Mouse (Mus musculus): Measurements from ENCODE around the gene Tubgcp2. TPM values are rescaled to one million over a fixed set of nuclear protein-coding genes. Genes with fewer than 3 reads are reported as not detected.

Gene Tubgcp2
- total RNA-seq, 2 experiments from 2014 or later = 24.4 to 26.0 TPM

GRCm38 (mm10) chr7:139946032-139946431 is 90.4 kb downstream of the Tubgcp2 start:
- DNase-seq = no peak

Small RNA genes within 50 kb of the gene (microRNA-seq; reads per million reads assigned to microRNA genes)
- gene Mir202 (24.1 reads per million, percentile 36 among the genes with 10 or more reads in this experiment), gene Mir7062 (not detected), gene mmu-mir-7686 (not detected)

Other genes starting within 250 kb of the Tubgcp2 start
- gene Adgra1, start 202.5 kb downstream of the Tubgcp2 start, total RNA-seq (2021) = 1 to 10 TPM; 2.2 to 3.9 TPM
- gene Kndc1, start 142.0 kb downstream of the Tubgcp2 start, total RNA-seq (2021) = under 1 TPM; 0.50 to 0.56 TPM
- not detected for gene Utf1, start 92.9 kb downstream of the Tubgcp2 start, total RNA-seq (2021)
- not detected for gene 6430531B16Rik, start 57.9 kb downstream of the Tubgcp2 start, total RNA-seq (2021)
- gene Adam8, start 44.1 kb downstream of the Tubgcp2 start, total RNA-seq (2021) = 1 to 10 TPM in 1 of 2 experiments, under 1 TPM in 1; 0.69 to 4.6 TPM
- gene Zfp511, start 278 bp downstream of the Tubgcp2 start, total RNA-seq (2021) = 10 to 100 TPM; 19.2 to 22.8 TPM
- not detected for gene Msx3, start 12.4 kb upstream of the Tubgcp2 start, total RNA-seq (2021)
- 1 to 10 TPM; 4.6 to 6.1 TPM for gene Caly, start 45.9 kb upstream of the Tubgcp2 start, total RNA-seq (2021)
- not detected for gene Prap1, start 56.7 kb upstream of the Tubgcp2 start, total RNA-seq (2021)
- 10 to 100 TPM; 45.3 to 68.5 TPM for gene Fuom, start 65.8 kb upstream of the Tubgcp2 start, total RNA-seq (2021)
- 10 to 100 TPM; 13.0 to 26.1 TPM for gene Paox, start 79.1 kb upstream of the Tubgcp2 start, total RNA-seq (2021)
- gene Echs1, start 79.8 kb upstream of the Tubgcp2 start, total RNA-seq (2021) = 100 to 1,000 TPM; 356 to 530 TPM
- 10 to 100 TPM; 24.4 to 34.5 TPM for gene Mtg1, start 100.9 kb upstream of the Tubgcp2 start, total RNA-seq (2021)
- gene Sprn, start 118.2 kb upstream of the Tubgcp2 start, total RNA-seq (2021) = under 1 TPM; 0.33 to 0.56 TPM
- gene Olfr522, start 128.1 kb upstream of the Tubgcp2 start, total RNA-seq (2021) = not detected
- gene Olfr523, start 136.5 kb upstream of the Tubgcp2 start, total RNA-seq (2021) = not detected
- not detected for gene Olfr524, start 169.3 kb upstream of the Tubgcp2 start, total RNA-seq (2021)
- not detected for gene Cd163l1, start 181.6 kb upstream of the Tubgcp2 start, total RNA-seq (2021)
- not detected for gene 5830411N06Rik, start 210.6 kb upstream of the Tubgcp2 start, total RNA-seq (2021)